Mouse (Mus musculus): Measurements from ENCODE around the gene Gm14569. TPM values are rescaled to one million over a fixed set of nuclear protein-coding genes. Genes with fewer than 3 reads are reported as not detected.

The Gm14569 gene
- polyA plus RNA-seq, 2 experiments from 2014 or later: not detected

Other genes with a start within 250 kb of the Gm14569 start
- not detected for gene Lonrf3, start 163.5 kb downstream of the Gm14569 start, polyA plus RNA-seq (2017; shearing (Covaris generic))
- gene Gm6268, start 90.5 kb downstream of the Gm14569 start, polyA plus RNA-seq (2017; shearing (Covaris generic)): not detected
- gene Pgrmc1, start 106.4 kb upstream of the Gm14569 start, polyA plus RNA-seq (2017; shearing (Covaris generic)): 10 to 100 TPM; 57.8 to 64.4 TPM
- gene Akap17b, start 153.6 kb upstream of the Gm14569 start, polyA plus RNA-seq (2017; shearing (Covaris generic)): 1 to 10 TPM in 1 of 2 experiments, under 1 TPM in 1; 0.89 to 1.1 TPM

All from CD4-positive, CD25-positive, alpha-beta regulatory T cell, adult 4 months (primary cell).